Mouse (Mus musculus): ENCODE measurements around the gene Ngef. TPM values are rescaled to one million over a fixed set of nuclear protein-coding genes. Genes with fewer than 3 reads are reported as not detected.
A peak's percentile ranks its signal among the peaks of the same experiment; 100 is the strongest.

The Ngef gene
- polyA plus RNA-seq, 1 experiment, result not detected

GRCm38 (mm10) chr1:87534118-87534517 is 39.6 kb downstream of the Ngef start:
- Histone ChIP-seq H3K4me3 (ENCODE audit: insufficient read depth, low read depth, low read length) (no peak overlapping the region), H3K27ac (ENCODE audit: insufficient read depth, low read depth, low read length) (no peak overlapping the region), H3K4me1 (ENCODE audit: control insufficient read depth, insufficient read depth, low read length) (no peaks in the 10 kb centered on the region)
- TF ChIP-seq CTCF (IDR thresholded peaks at IDR 0.05; ENCODE audit: insufficient read depth, low read depth, low read length) (no peak), POLR2A (IDR thresholded peaks at IDR 0.05; ENCODE audit: insufficient read depth, low read depth, low read length) (no peak)
- WGBS, result 85% methylated on average over 3 of the region's 3 CpGs

- no peak for TF ChIP-seq CTCF (IDR thresholded peaks at IDR 0.05; ENCODE audit: insufficient read depth, low read depth, low read length)
- no peak for TF ChIP-seq POLR2A (IDR thresholded peaks at IDR 0.05; ENCODE audit: insufficient read depth, low read depth, low read length)
- Histone ChIP-seq H3K4me3 (ENCODE audit: insufficient read depth, low read depth, low read length) (no peak overlapping the region), H3K27ac (ENCODE audit: insufficient read depth, low read depth, low read length) (no peak overlapping the region), H3K4me1 (ENCODE audit: control insufficient read depth, insufficient read depth, low read length) (peaks cover 1% of the 10 kb centered on the region; the same call in 1 of the 2 replicates)
- 93% methylated on average over 4 of the region's 4 CpGs for WGBS
Observed at GRCm38 (mm10) chr1:87532346-87532745, 41.3 kb downstream of the Ngef start.

- WGBS, result 45% methylated on average over 9 of the region's 9 CpGs
- Histone ChIP-seq H3K4me1 (ENCODE audit: control insufficient read depth, insufficient read depth, low read length) (peaks cover 7% of the 10 kb centered on the region; the same call in 1 of the 2 replicates), H3K4me3 (ENCODE audit: insufficient read depth, low read depth, low read length) (no peak overlapping the region), H3K27ac (ENCODE audit: insufficient read depth, low read depth, low read length) (no peak overlapping the region)
- TF ChIP-seq POLR2A (IDR thresholded peaks at IDR 0.05; ENCODE audit: insufficient read depth, low read depth, low read length) (no peak), CTCF (IDR thresholded peaks at IDR 0.05; ENCODE audit: insufficient read depth, low read depth, low read length) (no peak)
Observed at GRCm38 (mm10) chr1:87527191-87527590, 46.5 kb downstream of the Ngef start.

GRCm38 (mm10) chr1:87525041-87525440 is 48.6 kb downstream of the Ngef start:
- Histone ChIP-seq H3K4me3 (ENCODE audit: insufficient read depth, low read depth, low read length) (no peak overlapping the region), H3K27ac (ENCODE audit: insufficient read depth, low read depth, low read length) (no peak overlapping the region), H3K4me1 (ENCODE audit: control insufficient read depth, insufficient read depth, low read length) (peaks cover 13% of the 10 kb centered on the region)
- TF ChIP-seq CTCF (IDR thresholded peaks at IDR 0.05; ENCODE audit: insufficient read depth, low read depth, low read length) (no peak), POLR2A (IDR thresholded peaks at IDR 0.05; ENCODE audit: insufficient read depth, low read depth, low read length) (no peak)
- WGBS, result 96% methylated on average over 7 of the region's 7 CpGs

GRCm38 (mm10) chr1:87521523-87521922 is 52.1 kb downstream of the Ngef start:
- TF ChIP-seq CTCF (IDR thresholded peaks at IDR 0.05; ENCODE audit: insufficient read depth, low read depth, low read length), result no peak
- no peak for TF ChIP-seq POLR2A (IDR thresholded peaks at IDR 0.05; ENCODE audit: insufficient read depth, low read depth, low read length)
- 61% methylated on average over 1 of the region's 1 CpGs for WGBS
- Histone ChIP-seq H3K4me3 (ENCODE audit: insufficient read depth, low read depth, low read length) (no peak overlapping the region), H3K27ac (ENCODE audit: insufficient read depth, low read depth, low read length) (no peak overlapping the region), H3K4me1 (ENCODE audit: control insufficient read depth, insufficient read depth, low read length) (peaks cover 6% of the 10 kb centered on the region; the same call in 1 of the 2 replicates)

GRCm38 (mm10) chr1:87520467-87520866 is 53.2 kb downstream of the Ngef start:
- Histone ChIP-seq H3K27ac (ENCODE audit: insufficient read depth, low read depth, low read length) (no peak overlapping the region), H3K4me1 (ENCODE audit: control insufficient read depth, insufficient read depth, low read length) (peaks cover 6% of the 10 kb centered on the region; the same call in 1 of the 2 replicates), H3K4me3 (ENCODE audit: insufficient read depth, low read depth, low read length) (no peak overlapping the region)
- no peak for TF ChIP-seq POLR2A (IDR thresholded peaks at IDR 0.05; ENCODE audit: insufficient read depth, low read depth, low read length)
- TF ChIP-seq CTCF (IDR thresholded peaks at IDR 0.05; ENCODE audit: insufficient read depth, low read depth, low read length), result no peak

- Histone ChIP-seq H3K4me1 (ENCODE audit: control insufficient read depth, insufficient read depth, low read length) (peaks cover 14% of the 10 kb centered on the region; the same call in 1 of the 2 replicates), H3K27ac (ENCODE audit: insufficient read depth, low read depth, low read length) (peak overlapping the region; percentile 42), H3K4me3 (ENCODE audit: insufficient read depth, low read depth, low read length) (peak overlapping the region; percentile 95)
- 11% methylated on average over 5 of the region's 5 CpGs for WGBS
- TF ChIP-seq CTCF (IDR thresholded peaks at IDR 0.05; ENCODE audit: insufficient read depth, low read depth, low read length), result no peak
- no peak for TF ChIP-seq POLR2A (IDR thresholded peaks at IDR 0.05; ENCODE audit: insufficient read depth, low read depth, low read length)
Observed at GRCm38 (mm10) chr1:87510845-87511244, 62.8 kb downstream of the Ngef start.

GRCm38 (mm10) chr1:87510166-87510691 is 63.4 kb downstream of the Ngef start:
- under 1% methylated on average over 49 of the region's 61 CpGs for WGBS
- H3K27ac ChIP-seq (ENCODE audit: insufficient read depth, low read depth, low read length), result peak overlapping the region; percentile 51
- TF ChIP-seq CTCF (IDR thresholded peaks at IDR 0.05; ENCODE audit: insufficient read depth, low read depth, low read length) (no peak; the same call in 1 of the 2 replicates), POLR2A (IDR thresholded peaks at IDR 0.05; ENCODE audit: insufficient read depth, low read depth, low read length) (peak; percentile 42; the same call in 1 of the 2 replicates)

GRCm38 (mm10) chr1:87509561-87510165 is 64.0 kb downstream of the Ngef start, which contains the start of gene Neu2:
TSS of gene Neu2 (plus strand) at chr1:87509889.
- TF ChIP-seq POLR2A (IDR thresholded peaks at IDR 0.05; ENCODE audit: insufficient read depth, low read depth, low read length) (no peak), CTCF (IDR thresholded peaks at IDR 0.05; ENCODE audit: insufficient read depth, low read depth, low read length) (no peak)
- H3K4me1 ChIP-seq (ENCODE audit: control insufficient read depth, insufficient read depth, low read length), result peaks cover 16% of the 10 kb centered on the region
- peak within 1 kb of the TSS; percentile 95 for H3K4me3 ChIP-seq (ENCODE audit: insufficient read depth, low read depth, low read length)
- WGBS, result under 1% methylated on average over 56 of the region's 56 CpGs
- peak within 1 kb of the TSS; percentile 51 for H3K27ac ChIP-seq (ENCODE audit: insufficient read depth, low read depth, low read length)

More at GRCm38 (mm10) chr1:87510166-87510691, 63.4 kb downstream of the Ngef start:
- peaks cover 17% of the 10 kb centered on the region for H3K4me1 ChIP-seq (ENCODE audit: control insufficient read depth, insufficient read depth, low read length)
- H3K4me3 ChIP-seq (ENCODE audit: insufficient read depth, low read depth, low read length), result peak overlapping the region; percentile 95
